Mouse (Mus musculus) midbrain, embryonic 13.5 days (tissue): ENCODE results near the gene Zfp446. TPM values are rescaled to one million over a fixed set of nuclear protein-coding genes. Genes with fewer than 3 reads are reported as not detected.

Experiments
- ATAC-seq: fragments of 200-750 bp; cut with Nextera tagmentation; 2 replicates; pipeline ENCODE4 v1.8.0; 2017; ENCODE audit warnings: mild to moderate bottlenecking, moderate TSS enrichment, moderate library complexity
- H3K27ac ChIP-seq: fragments of 300-500 bp; sonication (generic); 2 replicates; pipeline ENCODE4 v1.5.1; 2015; ENCODE audit warnings: inconsistent platforms, mild to moderate bottlenecking, moderate library complexity
- H3K27me3 ChIP-seq: fragments of 300-500 bp; sonication (generic); 2 replicates; pipeline ENCODE4 v1.6.1; 2015; ENCODE audit warnings: mild to moderate bottlenecking, inconsistent platforms
- H3K36me3 ChIP-seq: fragments of 300-500 bp; sonication (generic); 2 replicates; pipeline ENCODE4 v1.6.1; 2015; ENCODE audit warnings: mild to moderate bottlenecking, inconsistent platforms
- H3K4me1 ChIP-seq: fragments of 300-500 bp; sonication (generic); replicated peaks from 2 replicates; pipeline ENCODE4 v1.6.1; 2015; ENCODE audit warnings: inconsistent platforms
- H3K4me2 ChIP-seq: fragments of 300-500 bp; sonication (generic); replicated peaks from 2 replicates; pipeline ENCODE4 v1.6.1; 2015; ENCODE audit warnings: moderate library complexity, mild to moderate bottlenecking, inconsistent platforms
- H3K4me3 ChIP-seq: fragments of 300-500 bp; sonication (generic); replicated peaks from 2 replicates; pipeline ENCODE4 v1.5.1; 2015; ENCODE audit warnings: mild to moderate bottlenecking, inconsistent platforms
- H3K9ac ChIP-seq: fragments of 300-500 bp; sonication (generic); replicated peaks from 2 replicates; pipeline ENCODE4 v1.6.1; 2015; ENCODE audit warnings: mild to moderate bottlenecking, inconsistent platforms
- H3K9me3 ChIP-seq: fragments of 300-500 bp; sonication (generic); 2 replicates; pipeline ENCODE4 v1.6.1; 2016; ENCODE audit warnings: mild to moderate bottlenecking, inconsistent platforms
- WGBS: fragments of 180-500 bp; shearing (Covaris S2); methylation state at CpG from one replicate; pipeline ENCODE4 v1.1.7; 2015; 5-methylcytosine and 5-hydroxymethylcytosine counted together
- polyA plus RNA-seq: library from polyadenylated mRNA; unstranded; fragments of >200 nt; fragmentation: Nextera tagmentation; extraction: Ambion mirVana; gene quantifications from 2 replicates; pipeline ENCODE4 v1.2.1, GENCODE M21; 2015

Zfp446 gene
- polyA plus RNA-seq, 1 experiment from 2014 or later: 16.2 TPM

DNA sequence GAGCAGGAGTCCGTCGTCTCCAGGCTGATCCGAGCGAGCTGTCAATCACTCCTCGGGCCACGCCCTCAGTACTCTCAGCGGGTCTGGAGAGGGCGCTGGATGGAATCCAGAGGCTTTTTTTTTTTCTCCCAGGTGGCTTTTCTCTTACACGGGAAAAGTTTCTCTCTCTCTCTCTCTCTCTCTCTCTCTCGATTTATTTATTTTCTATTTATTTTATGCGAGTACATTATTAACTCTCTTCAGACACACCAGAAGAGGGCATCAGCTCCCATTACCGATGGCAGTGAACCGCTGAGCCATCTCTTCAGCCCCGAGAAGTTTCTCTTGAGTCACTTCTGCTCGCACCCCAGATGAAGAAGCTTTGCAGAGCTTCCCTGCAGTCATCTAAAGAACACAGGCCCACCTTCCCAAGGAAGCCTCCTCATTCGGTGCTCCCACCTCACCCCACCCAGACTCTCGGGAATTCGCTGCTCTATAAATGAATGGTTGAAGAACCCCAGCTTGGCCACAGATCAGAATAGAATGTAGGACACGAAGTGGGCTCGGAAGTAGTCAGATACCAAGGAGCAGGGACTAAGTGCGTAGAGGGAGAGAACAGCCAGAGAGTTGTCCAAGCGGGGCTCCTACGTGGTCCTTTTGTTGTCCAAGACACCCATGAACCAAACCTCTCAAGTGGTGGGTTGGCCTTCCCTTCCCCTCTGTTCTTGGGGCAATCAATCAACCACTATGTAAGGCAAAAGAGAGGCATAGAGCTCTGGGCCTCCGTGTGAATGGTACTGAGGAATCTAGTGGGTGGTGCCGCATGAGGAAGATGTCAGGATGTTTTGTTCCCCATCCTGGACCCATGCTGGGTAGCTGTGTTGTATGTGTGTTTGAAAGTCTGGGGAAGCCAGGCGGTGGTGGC lies 32.6 kb downstream of the Zfp446 start, which contains the start of gene Zbtb45:
Zbtb45 (minus strand) TSS at position 30 of the 904 bp plus-strand sequence.
- H3K36me3 ChIP-seq: peaks cover 27% of the 10 kb centered on the region
- peak within 1 kb of the TSS; percentile 86 for H3K9ac ChIP-seq
- H3K9me3 ChIP-seq: no peaks in the 10 kb centered on the region
- H3K4me1 ChIP-seq: peaks cover 29% of the 10 kb centered on the region
- ATAC-seq: no peak
- peaks cover 4% of the 10 kb centered on the region; the same call in 1 of the 2 replicates for H3K27me3 ChIP-seq
- 15% methylated on average over 26 of the region's 26 CpGs for WGBS
- H3K4me3 ChIP-seq: peak within 1 kb of the TSS; percentile 70
- H3K4me2 ChIP-seq: peak within 1 kb of the TSS; percentile 81
- H3K27ac ChIP-seq: peak within 1 kb of the TSS; percentile 93

- H3K27me3 ChIP-seq: no peaks in the 10 kb centered on the region
- ATAC-seq: no peak
- WGBS: 73% methylated on average over 4 of the region's 4 CpGs
Measured at GRCm38 (mm10) chr7:13013671-13014070, 36.0 kb downstream of the Zfp446 start.

DNA sequence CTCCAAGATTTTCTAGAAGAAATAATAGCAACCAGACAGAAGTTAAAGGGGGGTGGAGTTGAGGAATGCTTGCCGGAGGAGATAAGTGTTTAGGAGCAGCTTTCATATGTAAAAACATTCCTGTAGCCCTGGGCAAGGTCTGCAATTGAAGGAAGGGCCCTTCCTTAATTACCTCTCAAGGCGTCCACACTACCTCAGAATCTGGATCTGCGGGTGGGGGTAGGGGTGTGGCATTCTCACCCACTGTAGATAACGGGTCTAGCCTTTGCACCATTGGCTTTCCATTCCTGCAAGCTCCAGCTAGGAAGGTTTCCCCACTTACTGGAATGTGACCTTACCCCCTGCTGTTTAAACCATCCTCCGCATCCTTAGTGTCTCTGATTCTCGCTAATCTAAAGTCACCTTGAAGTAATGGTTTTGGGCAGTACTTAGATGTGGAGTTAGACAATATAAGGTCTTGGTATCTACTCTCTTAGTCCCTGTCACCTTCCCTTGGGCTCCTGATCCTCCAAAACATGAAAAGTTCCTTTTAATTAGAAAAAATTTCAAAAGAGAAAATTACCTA lies 36.7 kb downstream of the Zfp446 start:
- peaks cover 7% of the 10 kb centered on the region for H3K4me1 ChIP-seq
- no peak overlapping the region for H3K9ac ChIP-seq
- no peaks in the 10 kb centered on the region for H3K27me3 ChIP-seq
- 39% methylated on average over 6 of the region's 6 CpGs for WGBS
- no peaks in the 10 kb centered on the region for H3K9me3 ChIP-seq
- H3K4me2 ChIP-seq: no peak overlapping the region
- no peak for ATAC-seq
- H3K4me3 ChIP-seq: no peak overlapping the region
- H3K36me3 ChIP-seq: no peaks in the 10 kb centered on the region
- H3K27ac ChIP-seq: no peak overlapping the region

More at GRCm38 (mm10) chr7:13013671-13014070, 36.0 kb downstream of the Zfp446 start:
- H3K9me3 ChIP-seq: no peaks in the 10 kb centered on the region
- no peak overlapping the region for H3K4me2 ChIP-seq
- no peaks in the 10 kb centered on the region for H3K36me3 ChIP-seq
- peaks cover 11% of the 10 kb centered on the region for H3K4me1 ChIP-seq
- no peak overlapping the region for H3K27ac ChIP-seq
- no peak overlapping the region for H3K4me3 ChIP-seq
- H3K9ac ChIP-seq: no peak overlapping the region

GRCm38 (mm10) chr7:13015217-13015616 lies 37.6 kb downstream of the Zfp446 start:
- 89% methylated on average over 1 of the region's 1 CpGs for WGBS

GRCm38 (mm10) chr7:13022773-13023535 lies 45.3 kb downstream of the Zfp446 start:
- Histone ChIP-seq H3K27ac (peak overlapping the region; percentile 99), H3K9ac (peak overlapping the region; percentile 67), H3K4me3 (peak overlapping the region; percentile 91), H3K4me2 (peak overlapping the region; percentile 99), H3K36me3 (peaks cover 25% of the 10 kb centered on the region), H3K27me3 (no peaks in the 10 kb centered on the region), H3K9me3 (no peaks in the 10 kb centered on the region), H3K4me1 (peaks cover 34% of the 10 kb centered on the region)
- peak; percentile 34 for ATAC-seq
- 4% methylated on average over 31 of the region's 31 CpGs for WGBS

More at GRCm38 (mm10) chr7:13015217-13015616, 37.6 kb downstream of the Zfp446 start:
- Histone ChIP-seq H3K27me3 (no peaks in the 10 kb centered on the region), H3K4me2 (no peak overlapping the region), H3K9me3 (no peaks in the 10 kb centered on the region), H3K36me3 (no peaks in the 10 kb centered on the region), H3K27ac (no peak overlapping the region), H3K4me1 (peaks cover 5% of the 10 kb centered on the region), H3K4me3 (no peak overlapping the region), H3K9ac (no peak overlapping the region)
- ATAC-seq: no peak

GRCm38 (mm10) chr7:13023928-13024731 lies 46.5 kb downstream of the Zfp446 start:
- Histone ChIP-seq H3K4me1 (peaks cover 34% of the 10 kb centered on the region), H3K27me3 (no peaks in the 10 kb centered on the region), H3K9ac (peak overlapping the region; percentile 96), H3K4me3 (peak overlapping the region; percentile 91), H3K36me3 (peaks cover 37% of the 10 kb centered on the region), H3K4me2 (peak overlapping the region; percentile 99), H3K9me3 (no peaks in the 10 kb centered on the region), H3K27ac (peak overlapping the region; percentile 99)
- under 1% methylated on average over 81 of the region's 95 CpGs for WGBS
- ATAC-seq: peak; percentile 90

GRCm38 (mm10) chr7:13024805-13025204 lies 47.2 kb downstream of the Zfp446 start:
- WGBS: 0% methylated on average over 33 of the region's 44 CpGs
- H3K27me3 ChIP-seq: no peaks in the 10 kb centered on the region
- H3K9me3 ChIP-seq: no peaks in the 10 kb centered on the region
- H3K9ac ChIP-seq: peak overlapping the region; percentile 96
- peak overlapping the region; percentile 91 for H3K4me3 ChIP-seq
- peak overlapping the region; percentile 99 for H3K4me2 ChIP-seq
- H3K36me3 ChIP-seq: peaks cover 44% of the 10 kb centered on the region
- ATAC-seq: peak; percentile 72
- peaks cover 34% of the 10 kb centered on the region for H3K4me1 ChIP-seq
- peak overlapping the region; percentile 99 for H3K27ac ChIP-seq

DNA sequence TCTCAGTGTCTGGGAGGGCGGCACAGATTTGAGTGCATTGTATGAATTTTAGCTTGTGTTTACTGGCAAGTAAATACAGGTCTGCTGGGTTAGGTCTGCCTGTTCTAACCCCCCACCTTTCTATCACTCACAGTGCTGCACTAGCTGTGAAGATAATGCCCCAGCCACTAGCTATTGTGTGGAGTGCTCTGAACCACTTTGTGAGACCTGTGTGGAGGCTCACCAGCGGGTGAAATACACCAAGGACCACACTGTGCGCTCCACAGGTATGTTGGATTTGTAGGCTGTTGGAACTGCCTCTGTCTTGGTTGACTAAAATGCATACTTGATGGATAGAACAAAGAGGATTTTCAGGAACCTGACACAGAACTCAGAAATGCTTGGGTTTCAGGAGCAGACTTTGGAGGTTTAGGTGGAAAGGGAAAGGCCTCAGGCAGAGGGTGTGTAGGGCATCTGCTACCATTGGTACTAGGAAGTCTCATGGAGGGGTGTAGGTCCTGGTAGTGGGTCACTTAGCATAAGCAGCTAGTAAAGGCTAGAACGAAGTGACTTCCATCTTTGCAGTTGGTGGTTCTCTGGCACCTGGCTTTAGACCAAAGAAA lies 48.0 kb downstream of the Zfp446 start:
- Histone ChIP-seq H3K27me3 (no peaks in the 10 kb centered on the region), H3K27ac (peak overlapping the region; percentile 99), H3K4me1 (peaks cover 34% of the 10 kb centered on the region), H3K36me3 (peaks cover 52% of the 10 kb centered on the region), H3K9ac (peak overlapping the region; percentile 96), H3K9me3 (no peaks in the 10 kb centered on the region), H3K4me3 (peak overlapping the region; percentile 91), H3K4me2 (peak overlapping the region; percentile 99)
- no peak for ATAC-seq
- WGBS: 31% methylated on average over 4 of the region's 4 CpGs

DNA sequence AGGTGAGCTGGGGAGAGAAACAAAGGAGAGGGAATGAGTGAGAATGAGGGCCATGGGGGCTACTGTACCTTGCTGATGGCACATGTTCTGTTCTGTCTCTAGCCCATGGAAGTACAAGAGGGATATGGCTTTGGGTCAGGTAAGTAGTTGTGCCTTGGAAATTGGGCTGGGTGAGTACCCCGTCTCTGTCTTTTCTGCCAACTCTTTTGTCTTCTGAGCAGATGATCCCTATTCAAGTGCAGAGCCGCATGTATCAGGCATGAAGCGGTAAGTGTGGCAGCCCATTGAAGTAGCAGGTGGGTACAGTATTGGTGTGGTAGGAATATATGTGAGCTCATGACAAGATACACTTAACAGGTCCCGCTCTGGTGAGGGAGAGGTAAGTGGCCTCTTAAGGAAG lies 51.3 kb downstream of the Zfp446 start:
- no peak overlapping the region for H3K4me2 ChIP-seq
- no peaks in the 10 kb centered on the region for H3K9me3 ChIP-seq
- peaks cover 78% of the 10 kb centered on the region for H3K36me3 ChIP-seq
- no peak overlapping the region for H3K27ac ChIP-seq
- no peak for ATAC-seq
- H3K9ac ChIP-seq: no peak overlapping the region; the same call in 1 of the 2 replicates
- 94% methylated on average over 4 of the region's 4 CpGs for WGBS
- H3K4me1 ChIP-seq: peaks cover 37% of the 10 kb centered on the region
- no peak overlapping the region for H3K4me3 ChIP-seq
- no peaks in the 10 kb centered on the region for H3K27me3 ChIP-seq

- ATAC-seq: no peak
- peaks cover 82% of the 10 kb centered on the region for H3K36me3 ChIP-seq
- WGBS: 70% methylated on average over 5 of the region's 5 CpGs
Measured at GRCm38 (mm10) chr7:13031069-13031468, 53.4 kb downstream of the Zfp446 start.

GRCm38 (mm10) chr7:13031983-13032382 lies 54.3 kb downstream of the Zfp446 start:
- no peak for ATAC-seq
- Histone ChIP-seq H3K27me3 (no peaks in the 10 kb centered on the region), H3K4me1 (peaks cover 45% of the 10 kb centered on the region), H3K27ac (no peak overlapping the region), H3K9ac (no peak overlapping the region), H3K4me3 (no peak overlapping the region), H3K9me3 (no peaks in the 10 kb centered on the region), H3K36me3 (peaks cover 78% of the 10 kb centered on the region), H3K4me2 (no peak overlapping the region)
- 77% methylated on average over 2 of the region's 2 CpGs for WGBS

More at GRCm38 (mm10) chr7:13031069-13031468, 53.4 kb downstream of the Zfp446 start:
- Histone ChIP-seq H3K4me1 (peaks cover 45% of the 10 kb centered on the region), H3K4me2 (no peak overlapping the region), H3K4me3 (no peak overlapping the region), H3K9me3 (no peaks in the 10 kb centered on the region), H3K27ac (no peak overlapping the region), H3K27me3 (no peaks in the 10 kb centered on the region), H3K9ac (no peak overlapping the region)
